In genomic region chr16:10335953-10336352, GRCm38 (mm10) we compare ENCODE assay signal across 22 mouse cellular contexts. TPM values are rescaled to one million over a fixed set of nuclear protein-coding genes. Genes with fewer than 3 reads are reported as not detected.
"Had no signal": no experiment of that assay in that cellular context is flagged by ENCODE, and none has a peak within 500 bp of the region (broad histone marks: within the 10 kb centered on the region; RNA-seq: fewer than 3 reads in every experiment).

No protein-coding gene starts in this region.

- H3K9ac ChIP-seq: limb, embryonic 13.5 days; liver, embryonic 12.5 days; liver, embryonic 15.5 days; midbrain, embryonic 13.5 days; neural tube, embryonic 12.5 days; neural tube, embryonic 15.5 days had no signal

- H3K27ac ChIP-seq: kidney, postnatal 0 days; limb, embryonic 10.5 days; limb, embryonic 13.5 days; liver, embryonic 12.5 days; liver, embryonic 15.5 days; midbrain, embryonic 10.5 days; midbrain, embryonic 13.5 days; neural tube, embryonic 12.5 days; neural tube, embryonic 15.5 days had no signal

- H3K27me3 ChIP-seq: limb, embryonic 13.5 days; liver, embryonic 12.5 days; liver, embryonic 15.5 days; midbrain, embryonic 13.5 days; neural tube, embryonic 12.5 days; neural tube, embryonic 15.5 days had no signal

- ATAC-seq: liver, embryonic 12.5 days; midbrain, embryonic 13.5 days had no signal

- H3K4me1 ChIP-seq: limb, embryonic 13.5 days; megakaryocyte, embryonic 14.5 days; midbrain, embryonic 10.5 days; midbrain, embryonic 13.5 days; neural tube, embryonic 12.5 days; neural tube, embryonic 15.5 days had no signal

- H3K4me2 ChIP-seq: limb, embryonic 13.5 days; liver, embryonic 12.5 days; liver, embryonic 15.5 days; midbrain, embryonic 13.5 days; neural tube, embryonic 12.5 days; neural tube, embryonic 15.5 days had no signal

- H3K36me3 ChIP-seq: limb, embryonic 10.5 days; limb, embryonic 13.5 days; liver, embryonic 12.5 days; liver, embryonic 15.5 days; midbrain, embryonic 10.5 days; midbrain, embryonic 13.5 days; neural tube, embryonic 12.5 days; neural tube, embryonic 15.5 days had no signal

- H3K4me3 ChIP-seq: limb, embryonic 10.5 days; limb, embryonic 13.5 days; liver, embryonic 12.5 days; liver, embryonic 15.5 days; megakaryocyte, embryonic 14.5 days; midbrain, embryonic 10.5 days; midbrain, embryonic 13.5 days; neural tube, embryonic 12.5 days; neural tube, embryonic 15.5 days had no signal

- H3K9me3 ChIP-seq: limb, embryonic 10.5 days; limb, embryonic 13.5 days; liver, embryonic 12.5 days; liver, embryonic 15.5 days; midbrain, embryonic 10.5 days; midbrain, embryonic 13.5 days; neural tube, embryonic 12.5 days; neural tube, embryonic 15.5 days had no signal

- DNase-seq: kidney, adult 2 months; kidney, postnatal 36 days; layer of hippocampus, adult 9-11 months; liver; lung, adult 18-20 months; lung, postnatal 36 days; right cerebral cortex, adult 18-20 months; right cerebral cortex, postnatal 14 days; right cerebral cortex, postnatal 4 days; thymus, adult 2 months; thymus, postnatal 14 days; thymus, postnatal 4 days had no signal

RNA-seq across cellular contexts. Expression of gene Tekt5, which starts 59.3 kb away (rescaled TPM):
- polyA plus RNA-seq: limb, embryonic 10.5 days; midbrain, embryonic 10.5 days had no signal
